Mouse (Mus musculus) stomach, postnatal 0 days (tissue): ENCODE results near the gene Rgs21.

Experiments used
- CTCF ChIP-seq: IDR thresholded peaks from 2 replicates; pipeline ENCODE4 v1.5.1; 2016; ENCODE audit warnings: antibody characterized with exemption, low read depth, mild to moderate bottlenecking, moderate library complexity
- EP300 ChIP-seq: optimal IDR thresholded peaks from 2 replicates; pipeline ENCODE3; 2016; ENCODE audit warnings: antibody characterized with exemption

GRCm38 (mm10) chr1:144545142-144545541 lies 22.3 kb downstream of the Rgs21 start:
- TF ChIP-seq EP300, result no peak
- no peak for TF ChIP-seq CTCF
